36 mouse cellular contexts compared by ENCODE assay signal in genomic region chr7:73367681-73368464, GRCm38 (mm10). TPM values are rescaled to one million over a fixed set of nuclear protein-coding genes. Genes with fewer than 3 reads are reported as not detected.
"Had no signal": no experiment of that assay in that cellular context is flagged by ENCODE, and none has a peak within 500 bp of the region (broad histone marks: within the 10 kb centered on the region; RNA-seq: fewer than 3 reads in every experiment).

No protein-coding gene starts in this region.

- H3K9ac ChIP-seq: limb, embryonic 12.5 days; limb, embryonic 13.5 days; limb, embryonic 15.5 days; liver, embryonic 12.5 days; liver, embryonic 13.5 days; liver, embryonic 14.5 days; liver, embryonic 15.5 days; liver, postnatal 0 days; lung, embryonic 14.5 days; lung, embryonic 15.5 days; midbrain, embryonic 12.5 days; midbrain, embryonic 13.5 days; midbrain, embryonic 15.5 days; neural tube, embryonic 12.5 days; neural tube, embryonic 13.5 days had no signal

- ATAC-seq: liver, embryonic 12.5 days; liver, postnatal 0 days; lung, postnatal 0 days; midbrain, embryonic 13.5 days; midbrain, embryonic 15.5 days; midbrain, embryonic 16.5 days had no signal

- H3K4me3 ChIP-seq: limb, embryonic 10.5 days; limb, embryonic 12.5 days; limb, embryonic 13.5 days; limb, embryonic 15.5 days; liver, embryonic 12.5 days; liver, embryonic 13.5 days; liver, embryonic 15.5 days; lung, embryonic 15.5 days; megakaryocyte, embryonic 14.5 days; midbrain, embryonic 10.5 days; midbrain, embryonic 12.5 days; midbrain, embryonic 13.5 days; midbrain, embryonic 15.5 days; neural tube, embryonic 12.5 days; neural tube, embryonic 13.5 days had no signal

- H3K4me2 ChIP-seq: limb, embryonic 12.5 days; limb, embryonic 13.5 days; limb, embryonic 15.5 days; liver, embryonic 11.5 days; liver, embryonic 12.5 days; liver, embryonic 13.5 days; liver, embryonic 15.5 days; lung, embryonic 14.5 days; lung, embryonic 15.5 days; midbrain, embryonic 11.5 days; midbrain, embryonic 12.5 days; midbrain, embryonic 13.5 days; midbrain, embryonic 15.5 days; neural tube, embryonic 12.5 days; neural tube, embryonic 13.5 days had no signal

- H3K27ac ChIP-seq: limb, embryonic 10.5 days; limb, embryonic 12.5 days; limb, embryonic 13.5 days; limb, embryonic 15.5 days; liver, embryonic 12.5 days; liver, embryonic 13.5 days; liver, embryonic 14.5 days; liver, embryonic 15.5 days; lung, embryonic 15.5 days; macrophage; midbrain, embryonic 10.5 days; midbrain, embryonic 12.5 days; midbrain, embryonic 13.5 days; midbrain, embryonic 15.5 days; neural tube, embryonic 12.5 days; neural tube, embryonic 13.5 days had no signal

- DNase-seq: left cerebral cortex, postnatal 4 days; liver; liver, embryonic 13.5 days; liver, postnatal 0 days; lung, adult 18-20 months; lung, adult 2 months; lung, embryonic 14.5 days; lung, postnatal 10 days; lung, postnatal 14 days; lung, postnatal 36 days; lung, postnatal 4 days; midbrain, embryonic 14.5 days had no signal

- H3K27me3 ChIP-seq: midbrain, embryonic 15.5 days had no signal

- H3K4me1 ChIP-seq: liver, embryonic 12.5 days had no signal

- H3K36me3 ChIP-seq: limb, embryonic 10.5 days; limb, embryonic 12.5 days; limb, embryonic 13.5 days; limb, embryonic 15.5 days; liver, embryonic 12.5 days; liver, embryonic 13.5 days; liver, embryonic 15.5 days; lung, embryonic 15.5 days; midbrain, embryonic 15.5 days; neural tube, embryonic 12.5 days; neural tube, embryonic 13.5 days had no signal

RNA-seq across cellular contexts. Expression of gene Rgma, which starts 7.4 kb away (rescaled TPM):
- total RNA-seq: megakaryocyte progenitor cell, adult 5-6 weeks; megakaryocyte, adult 5-6 weeks; megakaryocyte-erythroid progenitor cell, adult 5-6 weeks; monocyte, adult 5-6 weeks had no signal
- polyA plus RNA-seq: macrophage had no signal
